Mouse (Mus musculus): ENCODE measurements around the gene Psme3. TPM values are rescaled to one million over a fixed set of nuclear protein-coding genes. Genes with fewer than 3 reads are reported as not detected.
A peak's percentile ranks its signal among the peaks of the same experiment; 100 is the strongest.

The Psme3 gene
- 100 to 1,000 TPM; 139 to 164 TPM for total RNA-seq (2021)
- long read RNA-seq, experiment 1, transcript Psme3-201 (11 exons, 2,664 nt): major isoform, 55 of 72 reads
- long read RNA-seq, experiment 1, partial matches to known transcripts: 7 of 72 reads
- long read RNA-seq, experiment 1, other reads (novel, unspliced or antisense): 9 of 72 reads
- long read RNA-seq, experiment 2, transcript Psme3-201 (11 exons, 2,664 nt): major isoform, 39 of 55 reads
- long read RNA-seq, experiment 2, partial matches to known transcripts: 4 of 55 reads
- long read RNA-seq, experiment 2, other reads (novel, unspliced or antisense): 10 of 55 reads

GRCm38 (mm10) chr11:101315665-101316500 lies at the start of gene Psme3:
TSS of gene Psme3 (plus strand) at chr11:101316213.
- peak; percentile 92 to 94 for DNase-seq (ENCODE audit: low spot score in 2 of 2)

GRCm38 (mm10) chr11:101269577-101270116 lies 46.4 kb upstream of the Psme3 start:
- no peak for DNase-seq (ENCODE audit: low spot score in 2 of 2)

- DNase-seq (ENCODE audit: low spot score in 2 of 2): no peak
Measured at GRCm38 (mm10) chr11:101272446-101272845, 43.6 kb upstream of the Psme3 start.

GRCm38 (mm10) chr11:101275309-101275708 lies 40.7 kb upstream of the Psme3 start:
- no peak for DNase-seq (ENCODE audit: low spot score in 2 of 2)

- no peak for DNase-seq (ENCODE audit: low spot score in 2 of 2)
Measured at GRCm38 (mm10) chr11:101276319-101277070, 39.5 kb upstream of the Psme3 start.

GRCm38 (mm10) chr11:101277381-101278222 lies 38.4 kb upstream of the Psme3 start:
- no peak for DNase-seq (ENCODE audit: low spot score in 2 of 2)

GRCm38 (mm10) chr11:101278223-101279192 lies 37.5 kb upstream of the Psme3 start, which contains the start of the genes Cntd1 and Coa3:
TSS of gene Cntd1 (plus strand) at chr11:101279012.
TSS of gene Coa3 (minus strand) at chr11:101279114.
- peak; percentile 64 to 71 for DNase-seq (ENCODE audit: low spot score in 2 of 2)

- no peak for DNase-seq (ENCODE audit: low spot score in 2 of 2)
Measured at GRCm38 (mm10) chr11:101279193-101279569, 36.8 kb upstream of the Psme3 start.

- no peak for DNase-seq (ENCODE audit: low spot score in 2 of 2)
Measured at GRCm38 (mm10) chr11:101280837-101281236, 35.2 kb upstream of the Psme3 start.

GRCm38 (mm10) chr11:101282896-101283295 lies 33.1 kb upstream of the Psme3 start:
- DNase-seq (ENCODE audit: low spot score in 2 of 2): no peak

GRCm38 (mm10) chr11:101283805-101284204 lies 32.2 kb upstream of the Psme3 start:
- DNase-seq (ENCODE audit: low spot score in 2 of 2): no peak

GRCm38 (mm10) chr11:101287306-101287705 lies 28.7 kb upstream of the Psme3 start:
- DNase-seq (ENCODE audit: low spot score in 2 of 2): peak; percentile 49 to 50

GRCm38 (mm10) chr11:101291231-101291630 lies 24.8 kb upstream of the Psme3 start:
- no peak for DNase-seq (ENCODE audit: low spot score in 2 of 2)

GRCm38 (mm10) chr11:101295191-101295590 lies 20.8 kb upstream of the Psme3 start:
- DNase-seq (ENCODE audit: low spot score in 2 of 2): no peak

- DNase-seq (ENCODE audit: low spot score in 2 of 2): no peak
Measured at GRCm38 (mm10) chr11:101300881-101301280, 15.1 kb upstream of the Psme3 start.

GRCm38 (mm10) chr11:101301299-101302003 lies 14.6 kb upstream of the Psme3 start:
- DNase-seq (ENCODE audit: low spot score in 2 of 2): no peak

GRCm38 (mm10) chr11:101302004-101302798 lies 13.8 kb upstream of the Psme3 start, which contains the start of gene Becn1:
TSS of gene Becn1 (minus strand) at chr11:101302286.
- DNase-seq (ENCODE audit: low spot score in 2 of 2): peak; percentile 99
